Mouse (Mus musculus) CH12.LX (cell line): ENCODE measurements around the gene Pam. TPM values are rescaled to one million over a fixed set of nuclear protein-coding genes. Genes with fewer than 3 reads are reported as not detected.

Experiments
- DNase-seq: peaks from one replicate; pipeline ENCODE4 v3.0.0-alpha.2; 2013; ENCODE audit errors: extremely low read depth
- H3K27ac ChIP-seq: 2 replicates; pipeline ENCODE4 v1.5.1; 2012; ENCODE audit warnings: low read depth, mild to moderate bottlenecking, control low read depth, moderate library complexity; ENCODE audit not compliant: insufficient read depth
- H3K27me3 ChIP-seq: replicated peaks from 2 replicates; pipeline ENCODE3; 2012; ENCODE audit warnings: inconsistent platforms
- H3K36me3 ChIP-seq, 2 experiments: replicated peaks in 1 of 2; 2 replicates each; pipeline versions ENCODE3 to v1.6.1; 2012; ENCODE audit warnings: inconsistent platforms in 1 of 2, low read length in 1 of 2, mild to moderate bottlenecking in 1 of 2, mixed read lengths in 1 of 2, moderate library complexity in 1 of 2; ENCODE audit not compliant: control insufficient read depth in 1 of 2, insufficient read depth in 1 of 2
- H3K4me1 ChIP-seq, 2 experiments: 2 replicates each; pipeline ENCODE4 v1.6.1; 2012; ENCODE audit warnings: inconsistent platforms in 1 of 2, moderate library complexity in 1 of 2; ENCODE audit not compliant: insufficient read depth in 2 of 2, control insufficient read depth in 1 of 2
- H3K4me2 ChIP-seq: 2 replicates; pipeline ENCODE4 v1.6.1; 2012; ENCODE audit warnings: low read depth, mild to moderate bottlenecking, control low read depth; ENCODE audit not compliant: poor library complexity, insufficient read depth, severe bottlenecking
- H3K4me3 ChIP-seq, 3 experiments: fragments of 150-350 bp in 1 of 3; sonication (generic) in 1 of 3; replicated peaks in 1 of 3; 2 replicates each; pipeline versions ENCODE3 to v1.5.1; 2011 to 2012; ENCODE audit warnings: low read depth in 2 of 3, low read length in 2 of 3, mild to moderate bottlenecking in 2 of 3, moderate library complexity in 2 of 3, control low read depth in 1 of 3, improper control_type of control experiment in 1 of 3, inconsistent platforms in 1 of 3, mixed read lengths in 1 of 3; ENCODE audit not compliant: poor library complexity in 1 of 3
- H3K79me2 ChIP-seq: replicated peaks from 2 replicates; pipeline ENCODE4 v1.6.1; 2012; ENCODE audit warnings: mild to moderate bottlenecking, moderate library complexity; ENCODE audit not compliant: control insufficient read depth, poor library complexity, insufficient read depth, severe bottlenecking; ENCODE audit errors: extremely low read depth
- H3K9ac ChIP-seq: 2 replicates; pipeline ENCODE4 v1.6.1; 2012; ENCODE audit warnings: low read depth, mild to moderate bottlenecking, control low read depth, moderate library complexity; ENCODE audit not compliant: insufficient read depth
- H3K9me3 ChIP-seq: replicated peaks from 2 replicates; pipeline ENCODE3; 2012; ENCODE audit warnings: low read length, inconsistent platforms, mixed read lengths
- CHD2 ChIP-seq: IDR thresholded peaks from 2 replicates; pipeline ENCODE4 v1.6.1; 2011; ENCODE audit warnings: low read length, improper control_type of control experiment
- ELF1 ChIP-seq: IDR thresholded peaks from 2 replicates; pipeline ENCODE4 v1.6.1; 2014; ENCODE audit warnings: low read depth, mild to moderate bottlenecking, inconsistent platforms, low read length, improper control_type of control experiment
- JUN ChIP-seq: IDR thresholded peaks from 2 replicates; pipeline ENCODE4 v1.6.1; 2011; ENCODE audit warnings: low read depth, mild to moderate bottlenecking, low read length, improper control_type of control experiment, moderate library complexity; ENCODE audit not compliant: insufficient read depth
- JUND ChIP-seq: conservative IDR thresholded peaks from 2 replicates; pipeline ENCODE4 v1.6.1; 2011; ENCODE audit warnings: low read depth, low read length, improper control_type of control experiment
- MAFK ChIP-seq: IDR thresholded peaks from 2 replicates; pipeline ENCODE4 v1.6.1; 2011; ENCODE audit warnings: low read length, improper control_type of control experiment; ENCODE audit not compliant: insufficient replicate concordance
- MAX ChIP-seq: IDR thresholded peaks from 2 replicates; pipeline ENCODE4 v1.6.1; 2011; ENCODE audit warnings: low read length, improper control_type of control experiment
- MEF2A ChIP-seq: IDR thresholded peaks from 2 replicates; pipeline ENCODE4 v1.6.1; 2014; ENCODE audit warnings: low read depth, mild to moderate bottlenecking, inconsistent platforms, low read length, improper control_type of control experiment, borderline replicate concordance
- MYC ChIP-seq: IDR thresholded peaks from 2 replicates; pipeline ENCODE4 v1.6.1; 2011; ENCODE audit warnings: low read depth, mild to moderate bottlenecking, improper control_type of control experiment, low read length
- PAX5 ChIP-seq: IDR thresholded peaks from 2 replicates; pipeline ENCODE4 v1.6.1; 2012; ENCODE audit warnings: low read length, inconsistent platforms, mixed read lengths
- POLR2A ChIP-seq: IDR thresholded peaks from 2 replicates; pipeline ENCODE4 v1.6.1; 2011; ENCODE audit warnings: low read depth, mild to moderate bottlenecking, improper control_type of control experiment, low read length
- POLR2AphosphoS2 ChIP-seq: IDR thresholded peaks from 2 replicates; pipeline ENCODE4 v1.6.1; 2011; ENCODE audit warnings: low read depth, low read length, improper control_type of control experiment
- SMC3 ChIP-seq: IDR thresholded peaks from 2 replicates; pipeline ENCODE4 v1.6.1; 2011; ENCODE audit warnings: low read depth, low read length, improper control_type of control experiment
- TBP ChIP-seq: conservative IDR thresholded peaks from 2 replicates; pipeline ENCODE4 v1.6.1; 2011; ENCODE audit warnings: low read depth, low read length, improper control_type of control experiment
- UBTF ChIP-seq: IDR thresholded peaks from 2 replicates; pipeline ENCODE4 v1.6.1; 2012; ENCODE audit warnings: low read depth, mild to moderate bottlenecking, inconsistent platforms, low read length, improper control_type of control experiment, moderate library complexity
- USF2 ChIP-seq: conservative IDR thresholded peaks from 2 replicates; pipeline ENCODE4 v1.6.1; 2011; ENCODE audit warnings: low read depth, low read length, improper control_type of control experiment
- ZC3H11A ChIP-seq: IDR thresholded peaks from 2 replicates; pipeline ENCODE4 v1.6.1; 2012; ENCODE audit warnings: low read depth, mild to moderate bottlenecking, inconsistent platforms, low read length, improper control_type of control experiment
- ZKSCAN1 ChIP-seq: IDR thresholded peaks from 2 replicates; pipeline ENCODE4 v1.6.1; 2012; ENCODE audit warnings: low read depth, inconsistent platforms, low read length, improper control_type of control experiment, borderline replicate concordance
- ZNF384 ChIP-seq: IDR thresholded peaks from 2 replicates; pipeline ENCODE4 v1.6.1; 2012; ENCODE audit warnings: low read depth, low read length, improper control_type of control experiment, inconsistent platforms
- dilution Hi-C: fragments of 300-500 bp; cut with MboI; formaldehyde crosslinking; loops from 2 replicates; pipeline ENCODE4 v1.14.3; 2020; ENCODE audit warnings: low sequenced_read_pairs; ENCODE audit not compliant: extremely low pct_unique_long_range_greater_than_20kb, extremely low pct_ligation_motif_present
- in situ Hi-C: fragments of 300-500 bp; cut with MboI; formaldehyde crosslinking; loops from 3 replicates; pipeline ENCODE4 v1.14.3; 2019; ENCODE audit warnings: low sequenced_read_pairs, low pct_ligation_motif_present, low pct_unique_long_range_greater_than_20kb, mixed read lengths
- polyA plus RNA-seq: library from polyadenylated mRNA; unstranded; fragments of >175 nt; gene quantifications from 2 replicates; pipeline ENCODE4 v1.2.1, GENCODE M21; 2012; ENCODE audit warnings: low read depth; ENCODE audit not compliant: insufficient read length
- total RNA-seq, 2 experiments: library from RNA; depleted of rRNA; stranded (reverse); fragments of 300-350 nt in 1 of 2; fragments of >200 nt in 1 of 2; gene quantifications; 2 replicates each; pipeline ENCODE4 v1.2.3; 2012 to 2014

Gene Pam
- total and polyA plus RNA-seq, 3 experiments, result 0.24 TPM; not detected in 2

GRCm38 (mm10) chr1:98055591-98055990, 39.9 kb downstream of the Pam start:
- in situ Hi-C loops, result no loop called here
- no peaks in the 10 kb centered on the region for H3K4me1 ChIP-seq
- DNase-seq, result no peak

GRCm38 (mm10) chr1:98053994-98054393, 41.5 kb downstream of the Pam start:
- H3K4me2 ChIP-seq, result no peak overlapping the region

More at GRCm38 (mm10) chr1:98055591-98055990, 39.9 kb downstream of the Pam start:
- H3K9me3 ChIP-seq, result peaks cover 49% of the 10 kb centered on the region
- H3K36me3 ChIP-seq, result no peaks in the 10 kb centered on the region
- H3K4me2 ChIP-seq, result no peak overlapping the region
- no peak for TF ChIP-seq TBP
- no peak for TF ChIP-seq USF2
- TF ChIP-seq MYC, result no peak
- TF ChIP-seq ZC3H11A, result no peak
- TF ChIP-seq JUN, result no peak
- TF ChIP-seq ELF1, result no peak
- no peak for TF ChIP-seq CHD2
- no peak for TF ChIP-seq SMC3
- no peak for TF ChIP-seq MAFK
- TF ChIP-seq POLR2AphosphoS2, result no peak
- no peak for TF ChIP-seq UBTF
- no peak for TF ChIP-seq MEF2A
- TF ChIP-seq PAX5, result no peak
- no peak for TF ChIP-seq JUND
- TF ChIP-seq MAX, result no peak
- no peak for TF ChIP-seq ZKSCAN1
- TF ChIP-seq ZNF384, result no peak
- TF ChIP-seq POLR2A, result no peak
- no peak overlapping the region for H3K27ac ChIP-seq
- no peak overlapping the region for H3K9ac ChIP-seq
- H3K27me3 ChIP-seq, result no peaks in the 10 kb centered on the region
- dilution Hi-C loops, result no loop called here
- no peaks in the 10 kb centered on the region for H3K79me2 ChIP-seq
- H3K4me3 ChIP-seq, result no peak overlapping the region

More at GRCm38 (mm10) chr1:98053994-98054393, 41.5 kb downstream of the Pam start:
- H3K27me3 ChIP-seq, result no peaks in the 10 kb centered on the region
- no peak overlapping the region for H3K9ac ChIP-seq
- TF ChIP-seq ZNF384, result no peak
- TF ChIP-seq, all 38 proteins: peak for 0
- no peak overlapping the region for H3K4me3 ChIP-seq
- peaks cover 53% of the 10 kb centered on the region for H3K9me3 ChIP-seq
- in situ Hi-C loops, result no loop called here
- dilution Hi-C loops, result no loop called here
- no peaks in the 10 kb centered on the region for H3K4me1 ChIP-seq
- H3K79me2 ChIP-seq, result no peaks in the 10 kb centered on the region
- no peak for DNase-seq
- H3K36me3 ChIP-seq, result no peaks in the 10 kb centered on the region
- H3K27ac ChIP-seq, result no peak overlapping the region
